Mouse (Mus musculus): ENCODE data around the gene Slitrk4. TPM values are rescaled to one million over a fixed set of nuclear protein-coding genes. Genes with fewer than 3 reads are reported as not detected.

Slitrk4 gene
- 0.70 TPM for polyA plus RNA-seq (2014; fragmentation: Illumina TruSeq; extraction: RNeasy Lipid Tissue Mini Kit (QIAGEN cat#74804); ENCODE audit: low read depth, low replicate concordance)

GRCm38 (mm10) chrX:64276290-64277125 is at the start of gene Slitrk4:
TSS of gene Slitrk4 (minus strand) at chrX:64276996.

Other genes with a start within 250 kb of the Slitrk4 start
- not detected for gene Gm6760, start 124.8 kb downstream of the Slitrk4 start, polyA plus RNA-seq (2014; fragmentation: Illumina TruSeq; extraction: RNeasy Lipid Tissue Mini Kit (QIAGEN cat#74804); ENCODE audit: low read depth, low replicate concordance)
- not detected for gene 3830417A13Rik, start 103.4 kb downstream of the Slitrk4 start, polyA plus RNA-seq (2014; fragmentation: Illumina TruSeq; extraction: RNeasy Lipid Tissue Mini Kit (QIAGEN cat#74804); ENCODE audit: low read depth, low replicate concordance)